ENCODE assay signal across 10 mouse cellular contexts in the genomic region with DNA sequence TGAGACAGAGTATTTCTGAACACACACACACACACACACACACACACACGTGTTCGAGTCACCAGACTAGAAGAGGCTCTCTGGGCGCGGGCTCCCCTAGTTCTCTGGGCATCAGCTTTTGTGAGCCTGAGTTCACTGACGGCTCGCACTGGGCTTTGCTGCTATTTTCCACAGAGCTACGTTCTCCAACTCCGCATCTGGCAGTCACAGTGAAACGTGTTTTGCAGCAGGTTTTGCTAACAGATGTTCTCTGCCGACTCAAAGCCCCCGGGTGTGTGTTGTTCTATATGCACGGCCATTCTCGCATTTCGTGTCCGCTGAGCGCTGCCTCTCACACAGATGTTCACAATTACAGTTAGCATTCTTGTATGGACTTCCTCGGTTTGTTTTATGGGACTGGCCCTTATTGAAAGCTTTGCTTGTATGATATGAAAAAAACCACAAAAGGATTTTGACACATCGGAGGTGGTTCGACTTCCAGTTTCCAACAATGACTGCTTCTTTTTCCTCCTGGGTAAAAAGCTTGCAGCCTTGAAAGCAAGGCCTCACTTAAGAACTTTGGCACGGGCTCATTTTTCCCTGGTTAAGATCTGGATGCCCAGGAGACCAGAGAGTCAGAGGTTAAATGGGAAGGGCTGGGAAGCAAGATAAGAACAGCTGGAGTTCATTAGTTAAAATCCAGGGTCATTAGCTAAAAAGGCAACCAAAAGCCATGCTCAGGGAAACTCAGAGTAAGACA. TPM values are rescaled to one million over a fixed set of nuclear protein-coding genes. Genes with fewer than 3 reads are reported as not detected.
A peak's percentile ranks its signal among the peaks of the same experiment; 100 is the strongest.
DNase-seq lines count a peak whose midpoint lies in the region; ATAC-seq and TF ChIP-seq lines count a peak whose summit lies in the region.
"Had no signal": no experiment of that assay in that cellular context is flagged by ENCODE, and none has a peak within 500 bp of the region (broad histone marks: within the 10 kb centered on the region; RNA-seq: fewer than 3 reads in every experiment).

No protein-coding gene starts in this region.

- WGBS in midbrain, embryonic 10.5 days, result 63% methylated on average over 20 of the region's 20 CpGs
- 54% methylated on average over 20 of the region's 20 CpGs for WGBS in midbrain, embryonic 13.5 days
- 39% methylated on average over 20 of the region's 20 CpGs for WGBS in hindbrain, embryonic 15.5 days
- WGBS in neural tube, embryonic 13.5 days, result 40% methylated on average over 20 of the region's 20 CpGs

- peak; percentile 48 for DNase-seq in midbrain, embryonic 10.5 days (ENCODE audit: low spot score)
- no peak for DNase-seq in cerebellum, adult 11 months
- no peak for DNase-seq in cerebellum, adult 11-12 months
- no peak for DNase-seq in spleen, postnatal 14 days (ENCODE audit: low spot score in 2 of 2)

- no peak overlapping the region for H3K4me3 ChIP-seq in midbrain, embryonic 10.5 days
- H3K4me3 ChIP-seq in midbrain, embryonic 13.5 days (replicated peaks), result no peak overlapping the region
- H3K4me3 ChIP-seq in embryonic fibroblast, embryonic 13.5 days (ENCODE audit: insufficient read depth, low read length), result no peak overlapping the region
- no peak overlapping the region for H3K4me3 ChIP-seq in hindbrain, embryonic 15.5 days
- H3K4me3 ChIP-seq in neural tube, embryonic 13.5 days, result no peak overlapping the region

- no peak for TF ChIP-seq CTCF in embryonic fibroblast, embryonic 13.5 days (IDR thresholded peaks at IDR 0.05; ENCODE audit: borderline replicate concordance, insufficient read depth, low read length)

- H3K27ac ChIP-seq in midbrain, embryonic 10.5 days (replicated peaks), result no peak overlapping the region; the same call in 1 of the 2 replicates
- no peak overlapping the region for H3K27ac ChIP-seq in midbrain, embryonic 13.5 days
- peak overlapping the region; percentile 62 for H3K27ac ChIP-seq in embryonic fibroblast, embryonic 13.5 days (ENCODE audit: insufficient read depth, low read length)
- H3K27ac ChIP-seq in hindbrain, embryonic 15.5 days (replicated peaks), result peak overlapping the region; percentile 36; the same call in 1 of the 2 replicates
- peak overlapping the region; percentile 75 for H3K27ac ChIP-seq in neural tube, embryonic 13.5 days (replicated peaks)

- ATAC-seq in midbrain, embryonic 13.5 days, result no peak
- ATAC-seq in hindbrain, embryonic 15.5 days (ENCODE audit: low FRiP score, low read depth), result peak; percentile 63; the same call in 1 of the 2 replicates
- peak; percentile 63 for ATAC-seq in neural tube, embryonic 13.5 days (ENCODE audit: low read depth)
- ATAC-seq: Patski had no signal

- H3K9me3 ChIP-seq in midbrain, embryonic 10.5 days (replicated peaks), result no peaks in the 10 kb centered on the region
- H3K9me3 ChIP-seq in midbrain, embryonic 13.5 days, result no peaks in the 10 kb centered on the region
- H3K9me3 ChIP-seq in hindbrain, embryonic 15.5 days, result no peaks in the 10 kb centered on the region
- no peaks in the 10 kb centered on the region for H3K9me3 ChIP-seq in neural tube, embryonic 13.5 days

- H3K4me1 ChIP-seq in midbrain, embryonic 10.5 days, result peaks cover 7% of the 10 kb centered on the region
- H3K4me1 ChIP-seq in midbrain, embryonic 13.5 days (replicated peaks), result peaks cover 11% of the 10 kb centered on the region
- H3K4me1 ChIP-seq in embryonic fibroblast, embryonic 13.5 days (ENCODE audit: control insufficient read depth, insufficient read depth, low read length), result peaks cover 12% of the 10 kb centered on the region; the same call in 1 of the 2 replicates
- H3K4me1 ChIP-seq in hindbrain, embryonic 15.5 days (replicated peaks), result peaks cover 11% of the 10 kb centered on the region
- peaks cover 25% of the 10 kb centered on the region for H3K4me1 ChIP-seq in neural tube, embryonic 13.5 days (replicated peaks)

- H3K4me2 ChIP-seq in midbrain, embryonic 13.5 days (replicated peaks), result no peak overlapping the region
- H3K4me2 ChIP-seq in hindbrain, embryonic 15.5 days, result peak overlapping the region; percentile 26
- H3K4me2 ChIP-seq in neural tube, embryonic 13.5 days, result no peak overlapping the region

- H3K36me3 ChIP-seq in midbrain, embryonic 10.5 days, result no peaks in the 10 kb centered on the region
- H3K36me3 ChIP-seq in midbrain, embryonic 13.5 days, result no peaks in the 10 kb centered on the region
- no peaks in the 10 kb centered on the region for H3K36me3 ChIP-seq in hindbrain, embryonic 15.5 days
- H3K36me3 ChIP-seq in neural tube, embryonic 13.5 days, result no peaks in the 10 kb centered on the region

- no peaks in the 10 kb centered on the region for H3K27me3 ChIP-seq in midbrain, embryonic 10.5 days (ENCODE audit: low read depth, poor library complexity, severe bottlenecking)
- H3K27me3 ChIP-seq in midbrain, embryonic 13.5 days, result no peaks in the 10 kb centered on the region
- H3K27me3 ChIP-seq in hindbrain, embryonic 15.5 days, result no peaks in the 10 kb centered on the region
- no peaks in the 10 kb centered on the region for H3K27me3 ChIP-seq in neural tube, embryonic 13.5 days
- H3K27me3 ChIP-seq: Patski had no signal

- no peak for TF ChIP-seq POLR2A in embryonic fibroblast, embryonic 13.5 days (IDR thresholded peaks at IDR 0.05; ENCODE audit: low read depth, low read length)

- H3K9ac ChIP-seq in midbrain, embryonic 13.5 days (replicated peaks), result no peak overlapping the region
- no peak overlapping the region for H3K9ac ChIP-seq in hindbrain, embryonic 15.5 days
- no peak overlapping the region for H3K9ac ChIP-seq in neural tube, embryonic 13.5 days

RNA-seq across cellular contexts. Expression of gene Cdk15, which starts 13.4 kb away (rescaled TPM):
- polyA plus RNA-seq in midbrain, embryonic 10.5 days (2016; fragmentation: Nextera tagmentation; extraction: Ambion mirVana), result 0.77 and 0.82 TPM in 2 replicates
- 0.57 and 1.1 TPM in 2 replicates for polyA plus RNA-seq in midbrain, embryonic 13.5 days (2015; fragmentation: Nextera tagmentation; extraction: Ambion mirVana)
- 0.74 and 0.94 TPM in 2 replicates for polyA plus RNA-seq in embryonic fibroblast, embryonic 13.5 days (2011; ENCODE audit: insufficient read length, low read depth, missing spikeins)
- polyA plus RNA-seq in hindbrain, embryonic 15.5 days (2015; fragmentation: Nextera tagmentation; extraction: Ambion mirVana), result 1.0 and 1.6 TPM in 2 replicates
- 0.40 and 1.0 TPM in 2 replicates for polyA plus RNA-seq in neural tube, embryonic 13.5 days (2015; fragmentation: Nextera tagmentation; extraction: Ambion mirVana)
- polyA plus RNA-seq: heart, postnatal 0 days had no signal

RNA-seq across cellular contexts. Expression of gene Als2, which starts 33.1 kb away (rescaled TPM):
- polyA plus RNA-seq in midbrain, embryonic 10.5 days (2016; fragmentation: Nextera tagmentation; extraction: Ambion mirVana), result 14.0 and 17.1 TPM in 2 replicates
- 18.4 and 19.6 TPM in 2 replicates for polyA plus RNA-seq in midbrain, embryonic 13.5 days (2015; fragmentation: Nextera tagmentation; extraction: Ambion mirVana)
- 9.3 TPM in 2 replicates for polyA plus RNA-seq in embryonic fibroblast, embryonic 13.5 days (2011; ENCODE audit: insufficient read length, low read depth, missing spikeins)
- 18.2 and 19.9 TPM in 2 replicates for polyA plus RNA-seq in hindbrain, embryonic 15.5 days (2015; fragmentation: Nextera tagmentation; extraction: Ambion mirVana)
- polyA plus RNA-seq in neural tube, embryonic 13.5 days (2015; fragmentation: Nextera tagmentation; extraction: Ambion mirVana), result 14.8 and 15.9 TPM in 2 replicates

Comparison
In these comparisons a context has a peak if more than half of its experiments do, and no peak if none do; other contexts are left out.
1. H3K27ac ChIP-seq: peak in embryonic fibroblast, embryonic 13.5 days (single experiment), hindbrain, embryonic 15.5 days (single experiment) and neural tube, embryonic 13.5 days (single experiment); none in midbrain, embryonic 10.5 days (single experiment) and midbrain, embryonic 13.5 days (single experiment).